Mouse (Mus musculus): Measurements from ENCODE around the gene Brca2. TPM values are rescaled to one million over a fixed set of nuclear protein-coding genes. Genes with fewer than 3 reads are reported as not detected.
A peak's percentile ranks its signal among the peaks of the same experiment; 100 is the strongest.

The Brca2 gene
- polyA plus RNA-seq, 1 experiment from 2014 or later: 6.6 TPM

DNA sequence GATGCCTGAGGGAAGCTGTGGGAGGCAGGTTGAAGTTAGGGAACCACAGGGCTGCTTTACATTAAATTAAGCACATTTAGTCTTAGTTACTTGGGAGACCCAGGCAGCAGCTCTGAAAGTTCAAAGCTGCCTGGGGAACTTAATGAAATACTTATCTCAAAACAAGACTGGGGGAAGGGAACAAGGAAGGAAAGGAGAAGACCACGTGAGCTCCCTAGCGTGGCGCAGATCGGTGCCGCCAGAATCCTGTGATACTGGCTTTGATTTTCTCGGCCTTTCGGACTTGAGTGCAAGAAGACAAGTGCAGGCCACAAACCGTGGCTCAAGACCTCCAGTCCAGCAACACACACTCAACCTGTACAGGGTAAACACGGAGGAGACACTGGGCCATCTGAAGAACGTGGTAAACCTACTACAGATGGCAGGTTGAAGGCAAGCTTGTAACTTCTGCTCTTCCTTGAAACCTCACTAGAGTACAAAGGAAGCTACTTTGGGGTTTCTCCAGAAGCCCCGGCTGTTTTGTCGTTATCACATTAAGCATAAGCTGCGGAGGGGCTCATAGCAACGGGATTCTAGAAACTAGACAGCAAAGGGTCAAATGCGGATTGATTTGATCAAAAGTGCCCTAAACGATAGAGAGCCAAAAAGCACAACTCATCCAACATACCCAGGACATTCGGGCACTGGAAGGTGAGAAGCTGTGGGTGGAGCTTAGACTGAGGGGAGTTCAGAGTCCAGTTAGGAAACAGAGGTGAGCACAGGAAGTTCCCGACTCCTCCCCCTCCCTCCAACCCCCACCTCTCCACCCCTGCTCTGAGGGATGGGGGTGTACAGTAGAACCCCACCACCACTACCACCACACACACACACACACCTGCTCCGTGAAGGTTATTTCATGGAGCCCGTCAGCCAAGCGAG lies 76.0 kb downstream of the Brca2 start:
- Histone ChIP-seq H3K9ac (ENCODE audit: low read length) (no peak overlapping the region), H3K27me3 (ENCODE audit: control insufficient read depth, insufficient read depth, low read length) (no peaks in the 10 kb centered on the region), H3K4me1 (replicated peaks; ENCODE audit: control insufficient read depth, insufficient read depth) (no peaks in the 10 kb centered on the region), H3K36me3 (ENCODE audit: control insufficient read depth, insufficient read depth, low read length) (no peaks in the 10 kb centered on the region), H3K27ac (replicated peaks) (no peak overlapping the region), H3K9me3 (ENCODE audit: control insufficient read depth, low read length) (no peaks in the 10 kb centered on the region), H3K4me3 (ENCODE audit: low read depth, low read length) (no peak overlapping the region), H3K4me2 (replicated peaks; ENCODE audit: low read depth) (no peak overlapping the region)
- 60% methylated on average over 21 of the region's 21 CpGs for WGBS
- ATAC-seq (ENCODE audit: low FRiP score, low TSS enrichment): peak; percentile 41
- TF ChIP-seq CTCF (IDR thresholded peaks at IDR 0.05; ENCODE audit: low read depth): no peak
- TF ChIP-seq EP300 (optimal IDR thresholded peaks at IDR 0.05): no peak
- DNase-seq (ENCODE audit: low spot score): peak; percentile 51

DNA sequence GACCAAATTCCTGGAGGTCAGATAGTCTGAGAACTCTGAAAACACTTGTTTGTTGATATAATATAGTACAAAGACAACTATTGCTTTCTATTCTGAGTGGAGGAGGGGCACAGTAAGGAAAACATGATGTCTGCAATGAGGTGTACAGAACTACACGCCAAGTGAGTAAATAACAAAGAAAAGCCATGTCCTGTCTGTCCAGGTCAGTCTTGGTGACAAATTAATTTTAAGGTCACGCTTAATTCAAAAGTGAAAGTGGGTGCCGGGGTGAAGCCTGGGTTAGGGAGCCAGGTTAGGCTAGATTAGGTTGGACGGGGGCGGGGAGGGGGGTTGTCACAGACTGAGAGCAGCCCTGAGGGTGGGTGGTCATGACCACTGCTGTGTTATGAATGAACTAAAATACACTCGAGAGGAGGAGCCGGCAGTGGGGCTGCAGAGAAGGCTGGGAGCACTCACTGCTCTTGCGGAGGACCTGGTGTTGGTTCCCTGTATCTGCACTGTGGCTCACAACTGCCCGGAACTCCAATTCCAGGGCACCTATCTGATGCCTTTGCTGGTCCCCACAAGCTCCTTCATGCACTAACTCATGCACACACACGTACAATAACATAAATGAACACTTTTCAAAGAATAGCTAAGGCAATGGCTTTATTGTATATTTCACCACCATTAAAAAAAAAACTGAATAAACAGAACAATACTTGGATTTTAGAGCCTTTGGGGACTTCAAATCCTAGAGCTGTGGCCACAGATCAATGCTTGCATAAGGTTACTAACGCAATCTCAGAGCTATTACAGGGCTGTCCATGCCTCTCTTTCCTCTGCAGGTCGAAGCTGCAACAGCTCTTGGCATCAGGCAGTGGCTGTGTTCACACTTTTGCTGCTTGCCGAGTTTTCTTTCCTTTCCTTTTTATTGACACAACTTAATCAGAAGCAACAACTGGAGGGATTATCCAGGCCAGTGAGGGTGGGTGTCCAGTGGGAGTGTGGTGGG lies 77.2 kb downstream of the Brca2 start:
- ATAC-seq (ENCODE audit: low FRiP score, low TSS enrichment) (no peak), DNase-seq (ENCODE audit: low spot score) (peak; percentile 25)
- Histone ChIP-seq H3K9ac (ENCODE audit: low read length) (no peak overlapping the region), H3K9me3 (ENCODE audit: control insufficient read depth, low read length) (no peaks in the 10 kb centered on the region), H3K27me3 (ENCODE audit: control insufficient read depth, insufficient read depth, low read length) (no peaks in the 10 kb centered on the region), H3K4me1 (replicated peaks; ENCODE audit: control insufficient read depth, insufficient read depth) (no peaks in the 10 kb centered on the region), H3K27ac (replicated peaks) (no peak overlapping the region), H3K36me3 (ENCODE audit: control insufficient read depth, insufficient read depth, low read length) (no peaks in the 10 kb centered on the region), H3K4me3 (ENCODE audit: low read depth, low read length) (peak overlapping the region; percentile 4; the same call in 1 of the 2 replicates), H3K4me2 (replicated peaks; ENCODE audit: low read depth) (no peak overlapping the region; the same call in 1 of the 2 replicates)
- TF ChIP-seq EP300 (optimal IDR thresholded peaks at IDR 0.05) (no peak), CTCF (IDR thresholded peaks at IDR 0.05; ENCODE audit: low read depth) (no peak)
- WGBS: 42% methylated on average over 13 of the region's 13 CpGs

DNA sequence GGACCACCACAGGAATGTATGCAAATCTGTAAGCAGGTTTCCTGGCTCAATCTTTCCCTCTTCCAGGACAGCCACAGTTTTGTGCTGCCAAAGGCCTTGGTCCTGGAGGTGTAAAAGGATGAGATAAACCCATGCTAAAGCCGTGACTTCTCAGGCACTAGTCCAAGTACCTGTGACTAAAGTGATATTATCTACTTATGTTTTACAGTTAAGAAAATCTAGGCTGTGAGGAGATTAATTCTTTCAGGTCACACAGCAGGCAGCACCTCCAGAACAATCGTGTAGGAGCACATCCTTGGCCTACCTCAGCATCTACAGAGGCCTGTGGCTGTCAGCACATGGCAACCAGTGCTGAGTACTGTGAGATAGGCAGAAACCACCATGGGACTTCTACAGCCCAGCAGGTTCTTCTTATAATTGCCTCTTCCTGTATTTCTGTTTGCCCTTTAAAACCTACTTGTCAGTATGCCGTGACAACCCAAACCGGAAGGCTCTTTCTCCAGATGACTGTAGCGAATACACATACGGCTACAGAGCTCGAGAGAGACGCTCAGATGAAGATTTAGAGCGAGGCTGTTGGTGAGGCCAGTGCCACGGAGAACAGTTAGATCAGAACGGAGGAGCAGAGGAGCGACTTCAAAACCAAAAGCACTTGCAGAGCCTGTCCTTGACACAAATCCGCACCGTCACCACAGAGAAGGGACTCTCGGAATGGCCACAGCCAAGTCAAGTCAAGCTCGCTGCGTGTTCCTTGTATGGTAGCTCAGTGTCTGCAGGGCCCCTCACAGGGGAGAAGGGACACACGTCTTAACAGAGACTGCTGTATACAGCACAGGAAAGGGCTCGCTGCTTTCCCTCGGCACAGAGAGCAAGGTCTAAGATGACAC lies 78.4 kb downstream of the Brca2 start:
- no peaks in the 10 kb centered on the region for H3K9me3 ChIP-seq (ENCODE audit: control insufficient read depth, low read length)
- H3K27ac ChIP-seq (replicated peaks): no peak overlapping the region; the same call in 1 of the 2 replicates
- H3K27me3 ChIP-seq (ENCODE audit: control insufficient read depth, insufficient read depth, low read length): no peaks in the 10 kb centered on the region
- DNase-seq (ENCODE audit: low spot score): no peak
- TF ChIP-seq CTCF (IDR thresholded peaks at IDR 0.05; ENCODE audit: low read depth) (no peak), EP300 (optimal IDR thresholded peaks at IDR 0.05) (no peak)
- H3K4me3 ChIP-seq (ENCODE audit: low read depth, low read length): no peak overlapping the region
- H3K4me2 ChIP-seq (replicated peaks; ENCODE audit: low read depth): 0 out of 2 replicates have a peak overlapping the region, but pooled peaks have one; percentile 14
- WGBS: 60% methylated on average over 20 of the region's 20 CpGs
- ATAC-seq (ENCODE audit: low FRiP score, low TSS enrichment): no peak
- no peak overlapping the region for H3K9ac ChIP-seq (ENCODE audit: low read length)
- no peaks in the 10 kb centered on the region for H3K36me3 ChIP-seq (ENCODE audit: control insufficient read depth, insufficient read depth, low read length)
- H3K4me1 ChIP-seq (replicated peaks; ENCODE audit: control insufficient read depth, insufficient read depth): no peaks in the 10 kb centered on the region

DNA sequence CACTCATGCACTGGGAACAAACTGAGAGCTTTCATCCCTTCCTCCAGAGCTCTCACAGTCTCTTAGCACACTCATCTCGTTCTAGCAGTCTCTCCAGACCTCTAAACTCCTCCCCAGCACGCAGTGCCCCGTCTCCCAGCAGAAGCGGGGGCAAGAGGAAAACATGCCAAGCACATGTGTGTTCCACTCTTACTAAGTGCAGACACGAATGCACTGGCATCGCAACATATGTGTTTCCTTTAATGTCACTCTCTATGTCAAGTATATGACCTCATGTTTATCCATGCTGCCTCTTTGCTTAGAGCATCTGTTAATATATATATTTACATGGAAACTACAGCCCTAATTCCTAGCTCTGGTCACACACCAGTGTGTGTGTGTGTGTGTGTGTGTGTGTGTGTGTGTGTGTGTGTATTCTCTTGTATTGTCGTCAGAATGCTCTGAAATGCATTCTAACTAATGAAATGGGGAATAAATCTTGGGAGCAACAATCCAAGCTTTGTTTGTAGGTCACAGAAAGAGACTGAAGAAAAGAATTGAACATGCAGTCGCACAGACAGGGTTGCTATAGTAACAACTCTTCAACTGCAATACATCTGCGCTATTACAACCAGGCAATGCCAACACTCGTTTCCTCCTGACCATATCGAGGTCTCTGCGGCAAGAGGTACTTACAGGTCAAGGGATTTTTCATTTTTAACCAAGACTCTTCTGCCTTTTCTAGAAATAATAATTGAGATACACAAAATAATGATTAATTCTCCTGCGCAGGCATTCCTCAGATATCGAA lies 79.2 kb downstream of the Brca2 start:
- H3K9me3 ChIP-seq (ENCODE audit: control insufficient read depth, low read length): no peaks in the 10 kb centered on the region
- H3K27ac ChIP-seq (replicated peaks): no peak overlapping the region; the same call in 1 of the 2 replicates
- no peak overlapping the region for H3K9ac ChIP-seq (ENCODE audit: low read length)
- TF ChIP-seq EP300 (optimal IDR thresholded peaks at IDR 0.05) (no peak), CTCF (IDR thresholded peaks at IDR 0.05; ENCODE audit: low read depth) (no peak)
- DNase-seq (ENCODE audit: low spot score) (no peak), ATAC-seq (ENCODE audit: low FRiP score, low TSS enrichment) (no peak)
- H3K4me2 ChIP-seq (replicated peaks; ENCODE audit: low read depth): 0 out of 2 replicates have a peak overlapping the region, but pooled peaks have one; percentile 14
- no peaks in the 10 kb centered on the region for H3K36me3 ChIP-seq (ENCODE audit: control insufficient read depth, insufficient read depth, low read length)
- H3K27me3 ChIP-seq (ENCODE audit: control insufficient read depth, insufficient read depth, low read length): no peaks in the 10 kb centered on the region
- H3K4me3 ChIP-seq (ENCODE audit: low read depth, low read length): no peak overlapping the region
- WGBS: 70% methylated on average over 14 of the region's 14 CpGs
- no peaks in the 10 kb centered on the region for H3K4me1 ChIP-seq (replicated peaks; ENCODE audit: control insufficient read depth, insufficient read depth)

All from stomach, postnatal 0 days (tissue).